In genomic region chr17:4907841-4908571, GRCm38 (mm10) we compare ENCODE assay signal across 8 mouse cellular contexts.
DNase-seq lines count a peak whose midpoint lies in the region; ATAC-seq and TF ChIP-seq lines count a peak whose summit lies in the region.

No protein-coding gene starts in this region.

- no peak for TF ChIP-seq POLR2A in cortical plate, adult 2 months (IDR thresholded peaks at IDR 0.05; ENCODE audit: extremely low read depth, insufficient read depth, low read length)

- peak overlapping the region; percentile 89 for H3K27ac ChIP-seq in cortical plate, adult 2 months (ENCODE audit: insufficient read depth, low read length)

- ATAC-seq in activated CD4-positive, CD25-positive, alpha-beta regulatory T cell, adult 4 months = peak; percentile 74
- peak; percentile 84 for ATAC-seq in inflammation-experienced regulatory T-cells, adult 6 months
- peak; percentile 87 for ATAC-seq in megakaryocyte-erythroid progenitor cell, adult 5-6 weeks (replicated peaks; ENCODE audit: low FRiP score, low TSS enrichment, poor library complexity, severe bottlenecking)

- DNase-seq in gastrocnemius, postnatal 10 days = peak; percentile 94
- peak; percentile 88 to 96 for DNase-seq in left cerebral cortex, postnatal 10 days (ENCODE audit: extremely low spot score in 1 of 2, low spot score in 2 of 2)
- peak; percentile 93 for DNase-seq in right cerebral cortex, postnatal 25 days
- DNase-seq in urinary bladder, postnatal 4 days (ENCODE audit: low spot score in 2 of 2) = peak; percentile 94 to 95

- H3K4me1 ChIP-seq in cortical plate, adult 2 months (ENCODE audit: control insufficient read depth, insufficient read depth, low read length) = no peaks in the 10 kb centered on the region; the same call in 1 of the 2 replicates

- intact Hi-C loops in left cerebral cortex, postnatal 10 days (cut with DNase I) = loop anchor here (2.0 kb wide), 1 partner anchor 87 kb away; the partner anchor contains the start of gene Arid1b

- peak overlapping the region; percentile 58 for H3K4me3 ChIP-seq in cortical plate, adult 2 months (ENCODE audit: insufficient read depth, low read length)

- no peak for TF ChIP-seq CTCF in cortical plate, adult 2 months (IDR thresholded peaks at IDR 0.05; ENCODE audit: extremely low read depth, insufficient read depth, low read length)

Comparison
In these comparisons a context has a peak if more than half of its experiments do, and no peak if none do; other contexts are left out.
1. Peak in every context shown above with its lines: DNase-seq, ATAC-seq, H3K4me3 ChIP-seq and H3K27ac ChIP-seq.